Mouse (Mus musculus): ENCODE measurements around the gene Qsox1.

Gene Qsox1

GRCm38 (mm10) chr1:155747911-155748310 lies 64.8 kb downstream of the Qsox1 start:
- DNase-seq (ENCODE audit: low spot score in 2 of 2): no peak

DNA sequence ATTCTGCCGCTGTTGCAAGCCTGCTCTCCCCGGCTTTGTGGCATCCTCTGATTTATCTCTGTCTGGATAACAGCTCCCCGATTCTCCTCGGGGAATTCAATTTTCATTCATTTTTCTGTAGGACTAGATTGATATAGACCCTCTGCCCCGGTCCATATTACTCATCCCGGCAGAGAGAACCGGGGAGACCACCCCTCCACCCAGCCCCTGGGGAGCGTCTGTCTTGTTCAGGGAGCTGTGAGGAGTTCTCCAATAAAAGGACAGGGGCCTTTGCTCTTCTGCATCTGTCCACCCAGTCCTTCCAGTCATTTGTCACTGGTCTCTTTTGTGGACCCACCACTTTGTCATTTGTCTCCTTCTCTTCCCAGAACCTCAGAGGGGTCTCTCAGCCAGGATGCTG lies 65.7 kb downstream of the Qsox1 start:
- DNase-seq (ENCODE audit: low spot score in 2 of 2): no peak

GRCm38 (mm10) chr1:155742411-155743363 lies 70.0 kb downstream of the Qsox1 start:
- no peak for DNase-seq (ENCODE audit: low spot score in 2 of 2)

DNA sequence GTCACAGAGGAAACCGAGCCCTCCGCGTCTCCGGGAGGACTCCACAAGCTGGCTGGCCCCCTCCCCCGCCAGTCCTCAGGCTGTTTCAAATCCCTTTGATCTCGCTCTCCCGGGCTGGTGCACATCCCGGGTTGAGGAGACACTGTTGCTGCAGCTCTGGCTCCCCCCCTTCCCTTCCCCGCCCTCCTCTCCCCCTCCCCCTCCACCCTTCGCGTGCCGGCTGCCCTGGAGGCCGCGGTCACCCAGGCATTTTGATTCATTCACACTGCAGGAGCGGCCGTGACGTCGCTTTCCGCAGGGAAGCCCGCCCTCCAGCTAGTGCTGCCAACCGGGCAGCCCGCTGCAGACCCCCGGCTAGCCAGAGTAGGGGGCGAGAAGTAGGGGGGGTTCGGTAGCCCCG lies 70.7 kb downstream of the Qsox1 start:
- no peak for DNase-seq (ENCODE audit: low spot score in 2 of 2)

GRCm38 (mm10) chr1:155741378-155741945 lies 71.2 kb downstream of the Qsox1 start:
- no peak for DNase-seq (ENCODE audit: low spot score in 2 of 2)

GRCm38 (mm10) chr1:155740622-155741377 lies 71.9 kb downstream of the Qsox1 start:
- no peak for DNase-seq (ENCODE audit: low spot score in 2 of 2)

DNA sequence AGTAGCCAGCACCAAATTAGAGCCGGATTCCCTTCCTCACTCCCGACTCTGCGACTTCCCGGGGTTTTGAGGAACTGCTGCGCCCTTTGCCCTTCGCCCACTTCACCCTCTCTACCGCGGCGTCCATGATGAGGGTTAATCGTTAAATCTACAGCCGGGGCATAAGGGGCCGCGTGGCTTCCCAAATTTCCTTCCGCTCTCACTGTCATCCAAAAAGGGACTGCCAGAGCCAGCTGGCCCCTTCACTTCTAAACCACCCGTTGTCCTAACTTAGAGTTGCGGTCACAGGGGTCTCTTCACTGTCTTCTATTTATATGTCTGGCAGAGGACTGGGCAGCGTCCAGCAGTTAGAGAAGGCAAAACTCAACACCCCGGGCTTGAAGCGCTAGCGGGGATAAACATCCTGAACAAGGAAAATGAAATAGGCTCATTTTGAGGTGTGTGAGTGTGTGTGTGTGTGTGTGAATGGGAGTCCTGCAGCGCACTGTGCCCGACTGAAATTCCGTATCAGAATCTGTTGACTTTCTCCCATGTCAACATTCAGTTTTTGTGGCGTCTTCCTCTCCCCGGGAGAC lies 74.8 kb downstream of the Qsox1 start:
- no peak for DNase-seq (ENCODE audit: low spot score in 2 of 2)

DNA sequence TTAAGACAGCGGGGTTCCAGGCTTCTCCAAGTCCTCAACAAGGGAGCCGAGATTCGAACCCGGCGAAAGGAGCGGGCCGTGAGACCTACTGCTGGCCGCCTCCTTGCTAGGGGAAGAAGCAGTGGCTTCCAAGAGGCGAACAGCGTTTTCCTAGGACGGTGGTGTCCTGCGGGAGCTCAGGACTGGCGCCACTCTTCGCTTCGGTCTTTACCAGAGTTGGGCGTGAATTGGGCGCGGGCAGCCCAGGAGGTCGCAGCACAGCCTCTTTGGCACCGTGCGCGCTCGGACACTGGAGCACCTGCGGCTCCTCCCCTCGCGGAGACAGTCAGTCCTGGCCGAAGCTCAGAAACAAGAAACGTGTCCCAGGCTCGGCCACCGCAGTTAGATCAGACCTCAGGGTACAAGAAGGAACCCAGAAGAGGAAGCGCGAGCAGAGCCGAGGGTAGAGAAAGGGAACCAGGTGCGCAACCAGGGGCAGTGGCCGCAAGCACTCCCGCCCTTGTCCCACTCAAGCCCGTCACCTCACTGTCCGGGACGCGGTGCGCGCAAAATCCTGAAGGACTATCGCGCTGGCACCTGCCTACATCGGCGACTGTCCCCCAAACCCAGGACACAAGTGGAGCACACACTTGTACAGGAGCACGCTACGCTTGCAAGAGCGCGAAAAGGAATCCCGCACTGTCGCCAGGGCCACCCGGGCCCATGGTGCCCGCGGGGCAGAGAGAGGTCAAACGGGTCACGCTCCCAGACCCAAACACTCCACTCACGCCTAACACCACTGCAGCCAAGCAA lies 75.5 kb downstream of the Qsox1 start:
- no peak for DNase-seq (ENCODE audit: low spot score in 2 of 2)

DNA sequence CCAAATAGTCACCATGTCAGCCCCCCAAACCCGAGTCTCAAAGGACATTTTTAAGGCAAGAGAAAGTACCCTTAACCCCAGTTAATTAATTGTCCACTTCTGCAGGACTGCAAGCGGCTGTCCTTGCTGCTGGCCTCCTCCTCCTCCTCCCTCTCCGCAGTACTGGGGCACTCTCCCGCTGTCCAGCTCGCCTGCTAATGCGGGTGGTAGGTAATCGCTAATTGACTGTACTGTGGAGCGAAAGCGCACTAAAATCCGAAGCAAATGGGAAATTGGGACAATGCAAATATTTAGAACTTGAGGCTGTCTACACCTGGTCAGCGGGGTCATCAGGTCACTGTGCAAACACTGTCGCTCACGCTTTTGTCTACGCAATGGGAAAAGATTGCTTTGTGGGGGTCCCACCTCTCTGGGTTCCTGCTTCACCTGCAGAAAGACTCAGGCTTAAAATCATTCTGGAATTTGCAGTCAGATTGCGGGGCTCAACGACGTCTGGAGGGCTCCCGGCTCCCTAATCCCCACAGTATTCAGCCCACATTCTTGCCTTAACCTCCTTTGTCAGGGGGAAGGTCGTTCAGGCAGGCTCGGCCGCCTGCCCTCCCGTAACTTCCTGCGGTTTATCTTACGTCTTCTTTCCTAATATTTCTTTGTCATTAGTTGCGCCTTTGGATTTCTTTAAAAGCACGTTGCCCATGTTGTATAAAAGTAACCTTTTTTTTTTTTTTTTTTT lies 76.4 kb downstream of the Qsox1 start:
- DNase-seq (ENCODE audit: low spot score in 2 of 2): no peak

GRCm38 (mm10) chr1:155731156-155731555 lies 81.5 kb downstream of the Qsox1 start:
- DNase-seq (ENCODE audit: low spot score in 2 of 2): no peak

GRCm38 (mm10) chr1:155729113-155729795 lies 83.4 kb downstream of the Qsox1 start:
- DNase-seq (ENCODE audit: low spot score in 2 of 2): no peak

DNA sequence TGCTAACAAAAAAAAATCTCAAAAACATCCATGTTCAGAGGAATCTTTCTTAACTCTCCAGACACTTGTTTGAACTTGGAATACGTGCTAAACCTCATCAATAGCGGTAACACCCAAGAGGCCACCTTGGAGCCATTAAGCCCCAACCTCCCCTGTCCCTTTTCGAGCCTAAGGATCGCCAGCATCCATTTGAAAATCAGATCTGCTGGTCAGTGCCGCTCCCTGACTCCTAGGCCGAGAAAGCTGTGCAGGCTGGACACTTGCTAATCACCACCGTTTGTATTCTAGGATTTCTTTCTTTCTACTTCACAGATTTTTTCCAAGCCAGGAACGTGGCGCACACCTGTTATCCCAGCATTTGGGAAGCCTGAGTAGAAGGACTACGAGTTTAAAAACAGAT lies 84.9 kb downstream of the Qsox1 start:
- no peak for DNase-seq (ENCODE audit: low spot score in 2 of 2)
